Mouse (Mus musculus) frontal cortex, postnatal 14 days (tissue): ENCODE data around the gene Vps37d.
"Not testable (repeated sequence)": the region's sequence is repeated elsewhere in the genome, so short reads cannot be mapped to it uniquely, and the experiment has no call there.

Experiments
- DNase-seq, 2 experiments: peaks; one replicate each; pipeline ENCODE4 v3.0.0; 2022; ENCODE audit warnings: low spot score in 2 of 2

The Vps37d gene

GRCm38 (mm10) chr5:135075655-135076054 lies 2.4 kb downstream of the Vps37d start:
- no peak for DNase-seq

DNA sequence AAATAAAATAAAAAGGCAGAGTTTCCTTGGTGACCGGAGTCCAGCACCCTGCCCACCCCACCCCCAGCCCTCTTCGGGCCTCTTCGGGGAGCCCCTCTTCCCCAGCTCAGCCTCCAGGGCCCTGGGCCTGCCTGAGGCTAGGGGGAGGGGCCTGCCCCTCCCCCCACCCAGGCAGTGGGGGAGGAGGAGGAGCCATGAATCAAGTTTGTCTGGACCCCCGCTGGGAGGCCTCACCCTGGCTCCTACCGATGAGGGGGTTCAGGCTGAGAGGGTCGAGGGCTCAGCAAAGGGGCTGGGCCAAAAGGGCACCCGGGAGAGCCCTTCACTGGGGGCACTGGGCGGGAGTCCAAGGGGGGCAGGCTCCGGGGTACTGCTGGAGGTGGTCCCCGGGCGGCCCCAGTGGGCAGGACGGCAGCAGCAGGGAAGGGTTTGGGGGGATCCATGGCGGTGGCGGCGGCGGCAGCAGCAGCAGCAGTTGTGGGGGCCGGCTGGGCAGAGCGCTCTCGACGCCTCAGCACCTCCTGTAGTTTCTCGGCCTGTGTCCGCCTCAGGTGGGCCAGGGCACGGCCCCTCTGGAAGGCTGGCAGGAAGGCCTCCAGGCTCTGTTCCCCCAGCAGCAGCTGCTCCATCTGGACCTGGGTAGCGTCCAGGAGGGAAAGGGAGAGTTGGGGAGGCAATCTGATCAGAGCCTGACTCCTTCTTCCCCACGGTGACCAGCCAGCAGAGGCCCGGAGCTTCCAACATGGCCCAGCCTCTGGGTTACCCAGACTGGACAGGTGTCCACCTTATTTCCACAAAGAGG lies 4.5 kb downstream of the Vps37d start:
- DNase-seq = no peak

GRCm38 (mm10) chr5:135072720-135073119 lies 5.3 kb downstream of the Vps37d start:
- DNase-seq = no peak

GRCm38 (mm10) chr5:135072061-135072460 lies 6.0 kb downstream of the Vps37d start:
- no peak for DNase-seq

- DNase-seq = no peak
Measured at GRCm38 (mm10) chr5:135070448-135070847, 7.6 kb downstream of the Vps37d start.

DNA sequence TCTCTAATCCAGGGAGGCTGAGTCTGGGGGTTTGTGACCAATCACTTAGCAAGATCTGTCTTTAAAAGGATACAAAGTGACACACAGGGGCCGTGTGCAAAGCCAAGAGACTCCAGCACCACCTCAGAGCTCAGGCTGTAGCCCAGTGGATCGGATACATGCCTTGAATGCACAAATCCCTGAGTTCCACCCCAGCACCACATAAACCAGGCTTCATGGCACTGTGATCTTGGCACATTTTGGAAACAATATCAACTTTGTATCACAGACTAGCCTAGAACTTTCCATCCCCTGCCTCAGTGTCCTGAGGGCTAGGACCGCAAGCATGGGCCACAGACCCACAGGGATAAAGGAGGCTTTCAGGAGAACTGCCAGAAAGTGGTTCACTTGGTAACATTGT lies 12.1 kb downstream of the Vps37d start:
- no peak for DNase-seq

- not testable (repeated sequence) for DNase-seq
Measured at GRCm38 (mm10) chr5:135064909-135065446, 13.1 kb downstream of the Vps37d start, which contains the start of gene Bud23. Gene Bud23, minus strand, starts transcription at chr5:135064959.

- no peak for DNase-seq
Measured at GRCm38 (mm10) chr5:135064382-135064766, 13.7 kb downstream of the Vps37d start.

GRCm38 (mm10) chr5:135063629-135064381 lies 14.3 kb downstream of the Vps37d start, which contains the start of gene Dnajc30:
Gene Dnajc30, plus strand, starts transcription at chr5:135064202.
- DNase-seq = peak; percentile 95 to 97

GRCm38 (mm10) chr5:135053356-135053755 lies 24.7 kb downstream of the Vps37d start:
- no peak for DNase-seq

GRCm38 (mm10) chr5:135049268-135049667 lies 28.8 kb downstream of the Vps37d start:
- not testable (repeated sequence) for DNase-seq

DNA sequence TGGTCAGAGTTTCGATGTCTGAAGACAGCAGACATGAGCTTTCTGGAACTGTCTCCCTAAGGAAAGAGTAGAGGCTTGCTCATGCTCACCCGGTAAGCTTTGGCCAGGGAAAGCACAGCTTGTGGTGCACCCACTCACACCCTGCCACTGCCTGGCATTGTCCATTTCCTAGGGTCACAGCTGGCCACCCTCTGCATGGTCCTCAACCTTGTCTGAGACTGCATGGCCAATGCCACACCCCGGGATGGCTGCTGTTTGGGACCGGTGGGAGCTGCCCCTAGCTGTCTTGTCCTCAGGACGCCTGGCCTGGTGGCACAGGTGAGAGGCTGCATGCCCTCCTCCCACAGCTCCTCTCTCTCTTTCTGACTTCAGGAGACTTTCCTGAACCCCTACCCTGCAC lies 29.5 kb downstream of the Vps37d start:
- no peak for DNase-seq

- no peak for DNase-seq
Measured at GRCm38 (mm10) chr5:135044575-135044974, 33.5 kb downstream of the Vps37d start.

DNA sequence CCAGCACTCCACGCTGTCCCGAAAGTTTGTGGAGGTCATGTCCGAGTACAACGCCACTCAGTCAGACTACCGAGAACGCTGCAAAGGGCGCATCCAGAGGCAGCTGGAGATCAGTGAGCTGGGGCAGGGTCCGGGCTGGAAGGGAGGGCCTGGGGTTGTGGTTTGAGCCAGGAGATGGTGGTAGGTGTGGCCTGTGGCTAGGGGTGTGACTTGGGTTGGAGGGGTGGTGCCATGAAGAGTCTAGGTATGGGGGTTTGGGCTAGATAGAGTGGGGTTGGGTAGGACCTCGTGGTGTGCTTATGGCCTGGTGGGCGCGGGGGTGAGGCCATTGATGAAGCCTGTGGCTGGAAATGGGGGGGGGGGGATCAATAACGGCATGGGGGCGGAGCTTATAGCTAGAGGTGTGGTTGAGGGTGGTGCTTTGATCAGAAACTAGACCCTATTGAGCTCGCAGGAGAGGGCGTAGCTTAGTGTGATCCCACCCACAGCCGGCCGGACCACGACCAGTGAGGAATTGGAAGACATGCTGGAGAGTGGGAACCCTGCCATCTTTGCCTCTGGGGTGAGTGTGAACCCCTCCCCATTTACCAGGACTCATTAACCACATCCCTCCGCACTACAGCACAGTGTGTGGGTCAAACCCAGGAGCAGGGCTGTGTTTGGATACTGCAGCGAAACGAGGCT lies 35.8 kb downstream of the Vps37d start:
- DNase-seq = no peak

DNA sequence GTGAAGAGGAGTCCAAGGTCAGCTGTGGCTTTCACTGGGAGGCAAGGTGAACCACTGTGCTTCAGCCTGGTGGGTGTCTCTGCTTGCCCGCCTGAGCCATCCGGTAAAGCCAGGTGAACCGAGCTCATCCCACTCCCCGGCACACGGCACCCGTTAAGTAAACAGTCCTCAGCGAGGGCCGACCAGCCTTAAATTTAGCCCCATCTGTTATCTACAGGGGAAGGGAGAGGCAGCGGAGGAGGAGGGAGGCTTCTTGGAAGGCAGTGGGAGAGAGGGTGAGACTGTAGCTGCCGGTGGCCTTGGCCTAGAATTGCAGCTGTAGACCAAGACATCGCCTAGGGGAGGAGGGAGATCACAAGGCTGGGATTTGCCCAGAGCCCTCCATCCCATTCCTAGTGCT lies 37.3 kb downstream of the Vps37d start:
- no peak for DNase-seq

DNA sequence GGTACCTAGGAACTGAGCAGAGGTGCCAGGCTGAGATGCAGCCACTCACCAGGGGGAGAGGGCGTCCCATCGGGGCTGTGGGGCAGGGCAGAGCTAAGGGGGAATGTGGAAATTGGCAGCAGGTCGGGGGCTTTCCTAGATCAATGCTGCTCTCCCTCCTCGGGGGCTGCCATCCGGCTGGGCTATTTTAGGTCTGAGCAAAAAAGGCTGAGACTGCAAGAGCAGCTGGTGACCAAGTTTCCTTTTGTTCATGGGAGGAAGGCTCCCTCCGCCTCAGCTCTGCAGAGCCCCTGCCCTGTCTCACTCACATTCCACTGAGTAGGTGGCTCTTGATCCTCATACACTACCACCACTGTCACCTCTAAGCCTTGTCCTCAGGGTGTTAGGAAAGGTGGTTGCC lies 38.0 kb downstream of the Vps37d start:
- no peak for DNase-seq

- no peak for DNase-seq
Measured at GRCm38 (mm10) chr5:135039541-135039940, 38.5 kb downstream of the Vps37d start.

DNA sequence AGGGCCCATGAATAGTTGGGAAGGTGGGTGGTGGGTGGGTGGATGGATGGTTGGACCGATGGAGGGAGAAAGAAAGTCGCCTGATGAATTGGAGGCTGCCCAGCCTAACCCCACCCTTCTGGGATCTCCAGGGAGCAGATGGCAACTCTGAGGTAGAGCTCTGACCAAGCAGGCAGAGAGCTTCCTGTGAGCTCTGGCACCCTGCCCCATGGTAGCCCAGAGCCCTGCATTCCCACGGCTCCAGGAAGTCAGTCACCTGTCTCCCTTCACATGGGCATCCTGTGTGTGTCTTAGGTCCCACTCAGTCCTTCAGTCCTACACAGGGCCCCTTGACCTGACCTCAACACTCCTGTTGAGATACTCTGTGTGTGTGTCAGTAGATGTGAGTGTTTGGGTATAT lies 40.1 kb downstream of the Vps37d start:
- DNase-seq = no peak

DNA sequence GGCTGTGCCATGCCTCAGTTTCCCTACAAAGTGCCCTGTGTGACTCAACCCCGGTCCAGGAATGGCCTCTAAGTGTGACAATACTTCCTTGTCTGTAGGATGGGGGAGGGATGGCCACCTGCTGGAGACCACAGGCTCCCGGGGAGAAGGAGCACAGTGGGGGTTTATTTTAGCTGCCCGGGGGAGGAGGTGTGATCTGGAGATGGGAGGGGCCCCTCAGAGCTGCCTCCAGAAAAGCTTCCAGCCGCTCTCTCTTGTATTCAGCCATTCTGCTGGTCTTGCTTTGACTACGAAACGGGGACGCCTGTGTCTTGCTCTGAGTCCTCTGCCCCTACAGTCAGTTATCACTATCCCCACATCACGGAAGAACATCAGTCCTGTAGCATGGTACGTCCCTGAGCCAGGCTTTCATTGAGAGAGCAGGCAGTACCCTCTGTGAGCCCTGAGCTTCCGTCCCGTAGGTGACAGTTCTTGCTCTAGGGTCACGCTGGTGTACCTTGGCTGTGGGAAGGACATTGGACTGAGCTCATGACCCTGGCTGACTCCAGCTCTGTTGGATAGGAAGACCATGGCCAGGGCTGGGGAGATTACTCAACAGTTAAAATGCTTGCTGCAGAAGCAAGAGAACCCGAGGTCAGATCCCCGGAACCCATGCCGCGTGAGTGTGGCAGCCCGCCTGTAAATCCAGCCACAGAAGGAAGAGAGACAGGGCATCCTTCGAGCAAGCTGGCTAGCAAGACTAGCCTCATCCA lies 42.3 kb downstream of the Vps37d start:
- DNase-seq = peak in 1 of 2 experiments; percentile 52

GRCm38 (mm10) chr5:135034593-135034992 lies 43.5 kb downstream of the Vps37d start:
- no peak for DNase-seq

DNA sequence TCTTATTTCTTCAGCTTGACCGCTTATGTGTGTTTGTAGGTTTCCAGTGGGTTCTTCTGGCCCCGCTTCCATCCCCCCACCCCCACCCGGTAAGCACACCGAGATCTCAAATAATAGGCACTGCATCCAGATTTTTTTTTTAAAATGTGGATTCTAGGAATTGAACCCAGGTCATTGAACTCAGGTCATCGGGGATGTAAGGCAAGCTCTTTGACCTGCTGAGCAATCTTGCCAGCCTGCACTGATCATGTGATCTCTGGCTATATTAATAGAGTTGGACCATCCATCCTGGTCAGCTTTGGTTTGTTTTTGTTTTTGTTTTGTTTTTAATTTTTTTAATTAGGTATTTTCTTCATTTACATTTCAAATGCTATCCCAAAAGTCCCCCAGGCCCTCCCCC lies 45.5 kb downstream of the Vps37d start:
- no peak for DNase-seq
